Comparison of ENCODE assay signal across 9 mouse cellular contexts in genomic region chrX:137015099-137015709, GRCm38 (mm10). TPM values are rescaled to one million over a fixed set of nuclear protein-coding genes. Genes with fewer than 3 reads are reported as not detected.
DNase-seq lines count a peak whose midpoint lies in the region; ATAC-seq lines count a peak whose summit lies in the region.
"Had no signal": no experiment of that assay in that cellular context is flagged by ENCODE, and none has a peak within 500 bp of the region (broad histone marks: within the 10 kb centered on the region; RNA-seq: fewer than 3 reads in every experiment).

No protein-coding gene starts in this region.

- no peak overlapping the region for H3K27ac ChIP-seq in heart, embryonic 12.5 days (ENCODE audit: poor library complexity, severe bottlenecking)
- no peak overlapping the region for H3K27ac ChIP-seq in midbrain, embryonic 15.5 days
- H3K27ac ChIP-seq: heart, embryonic 13.5 days had no signal

- H3K36me3 ChIP-seq in heart, embryonic 12.5 days = 0 out of 2 replicates have a peak, but pooled peaks cover 4% of the 10 kb centered on the region
- no peaks in the 10 kb centered on the region for H3K36me3 ChIP-seq in midbrain, embryonic 15.5 days (replicated peaks)

- H3K9me3 ChIP-seq in heart, embryonic 12.5 days (replicated peaks) = no peaks in the 10 kb centered on the region
- no peaks in the 10 kb centered on the region for H3K9me3 ChIP-seq in midbrain, embryonic 15.5 days
- H3K9me3 ChIP-seq: heart, embryonic 13.5 days had no signal

- H3K9ac ChIP-seq in heart, embryonic 12.5 days = no peak overlapping the region
- no peak overlapping the region for H3K9ac ChIP-seq in midbrain, embryonic 15.5 days
- H3K9ac ChIP-seq: heart, embryonic 13.5 days had no signal

- 53% methylated on average over 6 of the region's 6 CpGs for WGBS in heart, embryonic 12.5 days
- 57% methylated on average over 6 of the region's 6 CpGs for WGBS in midbrain, embryonic 15.5 days

- no peak for ATAC-seq in heart, embryonic 12.5 days (ENCODE audit: insufficient number of reproducible peaks, low FRiP score)
- peak; percentile 56; the same call in 1 of the 2 replicates for ATAC-seq in midbrain, embryonic 15.5 days (replicated peaks)

- no peak overlapping the region for H3K4me3 ChIP-seq in heart, embryonic 12.5 days
- no peak overlapping the region for H3K4me3 ChIP-seq in midbrain, embryonic 15.5 days
- H3K4me3 ChIP-seq: heart, embryonic 13.5 days had no signal

- H3K27me3 ChIP-seq in heart, embryonic 12.5 days (replicated peaks) = no peaks in the 10 kb centered on the region
- no peaks in the 10 kb centered on the region for H3K27me3 ChIP-seq in midbrain, embryonic 15.5 days (replicated peaks)
- H3K27me3 ChIP-seq: heart, embryonic 13.5 days had no signal

- peak; percentile 21 to 29 for DNase-seq in heart, adult 18-20 months
- DNase-seq in ES-CJ7 (ENCODE audit: low read depth, low spot score) = peak; percentile 58
- peak; percentile 45 for DNase-seq in cerebellum, adult 11-12 months
- DNase-seq in forelimb bud, embryonic 11.5 days (ENCODE audit: low read depth, low spot score) = peak; percentile 65
- peak; percentile 21 to 27 for DNase-seq in layer of hippocampus, postnatal 36 days
- DNase-seq in testis, postnatal 10 days (ENCODE audit: low spot score) = peak; percentile 57

- H3K4me1 ChIP-seq in heart, embryonic 12.5 days (replicated peaks) = no peaks in the 10 kb centered on the region
- no peaks in the 10 kb centered on the region for H3K4me1 ChIP-seq in midbrain, embryonic 15.5 days
- H3K4me1 ChIP-seq: heart, embryonic 13.5 days had no signal

- H3K4me2 ChIP-seq in heart, embryonic 12.5 days = no peak overlapping the region
- no peak overlapping the region for H3K4me2 ChIP-seq in midbrain, embryonic 15.5 days
- H3K4me2 ChIP-seq: heart, embryonic 13.5 days had no signal

RNA-seq across cellular contexts. Expression of gene Zcchc18, which starts 22.2 kb away (rescaled TPM):
- under 1 TPM in 1 of 2 experiments, not detected in 1; 0.46 TPM for total RNA-seq in heart, adult 18-20 months (2021)
- polyA plus RNA-seq in heart, embryonic 12.5 days (2016; fragmentation: Nextera tagmentation; extraction: Ambion mirVana) = 2.7 and 4.1 TPM in 2 replicates
- 100 to 1,000 TPM; 241 to 262 TPM for total RNA-seq in layer of hippocampus, postnatal 36 days (2021)
- 413 and 428 TPM in 2 replicates for polyA plus RNA-seq in midbrain, embryonic 15.5 days (2015; fragmentation: Nextera tagmentation; extraction: Ambion mirVana)

RNA-seq across cellular contexts. Expression of gene Slc25a53, which starts 22.9 kb away (rescaled TPM):
- 1 to 10 TPM; 1.6 to 3.7 TPM for total RNA-seq in heart, adult 18-20 months (2021)
- 5.1 and 5.4 TPM in 2 replicates for polyA plus RNA-seq in heart, embryonic 12.5 days (2016; fragmentation: Nextera tagmentation; extraction: Ambion mirVana)
- 10 to 100 TPM; 18.7 to 24.2 TPM for total RNA-seq in layer of hippocampus, postnatal 36 days (2021)
- 14.3 and 15.2 TPM in 2 replicates for polyA plus RNA-seq in midbrain, embryonic 15.5 days (2015; fragmentation: Nextera tagmentation; extraction: Ambion mirVana)

RNA-seq across cellular contexts. Expression of gene Fam199x, which starts 34.2 kb away (rescaled TPM):
- total RNA-seq in heart, adult 18-20 months (2021) = 1 to 10 TPM; 4.4 to 4.8 TPM
- polyA plus RNA-seq in heart, embryonic 12.5 days (2016; fragmentation: Nextera tagmentation; extraction: Ambion mirVana) = 7.8 and 8.4 TPM in 2 replicates
- total RNA-seq in layer of hippocampus, postnatal 36 days (2021) = 1 to 10 TPM; 8.5 to 8.9 TPM
- polyA plus RNA-seq in midbrain, embryonic 15.5 days (2015; fragmentation: Nextera tagmentation; extraction: Ambion mirVana) = 8.5 and 9.4 TPM in 2 replicates

RNA-seq across cellular contexts. Expression of gene Tmsb15b1, which starts 38.5 kb away (rescaled TPM):
- total RNA-seq in heart, adult 18-20 months (2021) = not detected
- polyA plus RNA-seq in heart, embryonic 12.5 days (2016; fragmentation: Nextera tagmentation; extraction: Ambion mirVana) = 11.7 and 12.1 TPM in 2 replicates
- total RNA-seq in layer of hippocampus, postnatal 36 days (2021) = 10 to 100 TPM in 1 of 2 experiments, 1 to 10 TPM in 1; 6.3 to 10.0 TPM
- polyA plus RNA-seq in midbrain, embryonic 15.5 days (2015; fragmentation: Nextera tagmentation; extraction: Ambion mirVana) = 30.8 and 31.9 TPM in 2 replicates

RNA-seq across cellular contexts. Expression of gene Tmsb15l, which starts 38.5 kb away (rescaled TPM):
- total RNA-seq in heart, adult 18-20 months (2021) = not detected
- polyA plus RNA-seq in heart, embryonic 12.5 days (2016; fragmentation: Nextera tagmentation; extraction: Ambion mirVana) = 1.4 and 2.3 TPM in 2 replicates
- total RNA-seq in layer of hippocampus, postnatal 36 days (2021) = 1 to 10 TPM; 2.2 to 5.6 TPM
- polyA plus RNA-seq in midbrain, embryonic 15.5 days (2015; fragmentation: Nextera tagmentation; extraction: Ambion mirVana) = 7.0 and 8.3 TPM in 2 replicates

Comparison
In these comparisons a context has a peak if more than half of its experiments do, and no peak if none do; other contexts are left out.
1. RNA of gene Zcchc18, which starts 22.2 kb away (total RNA-seq): 241 to 262 TPM in layer of hippocampus, postnatal 36 days; 0.46 TPM in heart, adult 18-20 months; every median in the first group is over 100 times any median in the second.
2. RNA of gene Slc25a53, which starts 22.9 kb away (total RNA-seq): 18.7 to 24.2 TPM in layer of hippocampus, postnatal 36 days; 1.6 to 3.7 TPM in heart, adult 18-20 months; every median in the first group is over 4 times any median in the second.
3. Peak in every context shown above with its lines, with median percentiles within 50 percentile points of each other: DNase-seq.